Mouse (Mus musculus) ES-E14 (cell line): ENCODE results near the gene Asb5. TPM values are rescaled to one million over a fixed set of nuclear protein-coding genes. Genes with fewer than 3 reads are reported as not detected.

Source experiments
- DNase-seq: peaks from one replicate; pipeline ENCODE4 v3.0.0-alpha.2; 2013; ENCODE audit warnings: low read depth, low spot score
- H3K27ac ChIP-seq: 2 replicates; pipeline ENCODE4 v1.5.1; 2012; ENCODE audit warnings: low read depth, mild to moderate bottlenecking, low read length, moderate library complexity, mixed read lengths; ENCODE audit not compliant: poor library complexity, insufficient read depth, severe bottlenecking
- H3K36me3 ChIP-seq: 2 replicates; pipeline ENCODE4 v1.6.1; 2012; ENCODE audit warnings: mild to moderate bottlenecking, low read length, moderate library complexity, mixed read lengths; ENCODE audit not compliant: control insufficient read depth, poor library complexity, insufficient read depth, severe bottlenecking
- H3K4me1 ChIP-seq, 2 experiments: fragments of 150-350 bp in 1 of 2; sonication (generic) in 1 of 2; 2 replicates each; pipeline ENCODE4 v1.6.1; 2012; ENCODE audit warnings: low read length in 2 of 2, mild to moderate bottlenecking in 1 of 2, mixed read lengths in 1 of 2; ENCODE audit not compliant: control insufficient read depth in 2 of 2, insufficient read depth in 2 of 2, poor library complexity in 1 of 2
- H3K4me3 ChIP-seq, 2 experiments: fragments of 150-350 bp in 1 of 2; sonication (generic) in 1 of 2; 2 replicates each; pipeline ENCODE4 v1.5.1; 2012; ENCODE audit warnings: low read length in 2 of 2, low read depth in 1 of 2, mild to moderate bottlenecking in 1 of 2, mixed read lengths in 1 of 2; ENCODE audit not compliant: insufficient read depth in 1 of 2, poor library complexity in 1 of 2, severe bottlenecking in 1 of 2
- H3K9ac ChIP-seq: 2 replicates; pipeline ENCODE4 v1.6.1; 2012; ENCODE audit warnings: low read depth, mild to moderate bottlenecking, low read length, mixed read lengths; ENCODE audit not compliant: poor library complexity, insufficient read depth, severe bottlenecking
- H3K9me3 ChIP-seq: fragments of 150-350 bp; sonication (generic); 2 replicates; pipeline ENCODE4 v1.6.1; 2012; ENCODE audit warnings: low read depth, mild to moderate bottlenecking, low read length; ENCODE audit not compliant: control insufficient read depth, insufficient read depth
- CHD2 ChIP-seq: IDR thresholded peaks from 2 replicates; pipeline ENCODE4 v1.6.1; 2014; ENCODE audit warnings: mild to moderate bottlenecking, low read depth, low read length, inconsistent platforms
- HCFC1 ChIP-seq: IDR thresholded peaks from 2 replicates; pipeline ENCODE4 v1.6.1; 2012; ENCODE audit warnings: low read length, inconsistent platforms, borderline replicate concordance; ENCODE audit not compliant: insufficient read depth
- MAFK ChIP-seq: IDR thresholded peaks from 2 replicates; pipeline ENCODE4 v1.6.1; 2014; ENCODE audit warnings: mild to moderate bottlenecking, low read depth, low read length, inconsistent platforms; ENCODE audit not compliant: insufficient read depth
- ZC3H11A ChIP-seq: IDR thresholded peaks from 2 replicates; pipeline ENCODE4 v1.6.1; 2012; ENCODE audit warnings: low read depth, mild to moderate bottlenecking, inconsistent platforms, low read length, borderline replicate concordance
- ZNF384 ChIP-seq: IDR thresholded peaks from 2 replicates; pipeline ENCODE4 v1.6.1; 2012; ENCODE audit warnings: low read depth, low read length, inconsistent platforms
- in situ Hi-C, 2 experiments: fragments of 600-800 bp; cut with MboI; formaldehyde crosslinking; loops; one replicate each; pipeline ENCODE4 v1.15.1; 2025; ENCODE audit warnings: low sequenced_read_pairs in 2 of 2, inconsistent platforms in 1 of 2; ENCODE audit not compliant: unreplicated experiment in 2 of 2
- total RNA-seq: library from RNA; depleted of rRNA; stranded (reverse); fragments of 300-350 nt; gene quantifications from 2 replicates; pipeline ENCODE4 v1.2.3, GENCODE M21; 2012; rRNA removed

Gene Asb5
- 0.18 TPM in 1 of 2 replicates, not detected in the other for total RNA-seq

DNA sequence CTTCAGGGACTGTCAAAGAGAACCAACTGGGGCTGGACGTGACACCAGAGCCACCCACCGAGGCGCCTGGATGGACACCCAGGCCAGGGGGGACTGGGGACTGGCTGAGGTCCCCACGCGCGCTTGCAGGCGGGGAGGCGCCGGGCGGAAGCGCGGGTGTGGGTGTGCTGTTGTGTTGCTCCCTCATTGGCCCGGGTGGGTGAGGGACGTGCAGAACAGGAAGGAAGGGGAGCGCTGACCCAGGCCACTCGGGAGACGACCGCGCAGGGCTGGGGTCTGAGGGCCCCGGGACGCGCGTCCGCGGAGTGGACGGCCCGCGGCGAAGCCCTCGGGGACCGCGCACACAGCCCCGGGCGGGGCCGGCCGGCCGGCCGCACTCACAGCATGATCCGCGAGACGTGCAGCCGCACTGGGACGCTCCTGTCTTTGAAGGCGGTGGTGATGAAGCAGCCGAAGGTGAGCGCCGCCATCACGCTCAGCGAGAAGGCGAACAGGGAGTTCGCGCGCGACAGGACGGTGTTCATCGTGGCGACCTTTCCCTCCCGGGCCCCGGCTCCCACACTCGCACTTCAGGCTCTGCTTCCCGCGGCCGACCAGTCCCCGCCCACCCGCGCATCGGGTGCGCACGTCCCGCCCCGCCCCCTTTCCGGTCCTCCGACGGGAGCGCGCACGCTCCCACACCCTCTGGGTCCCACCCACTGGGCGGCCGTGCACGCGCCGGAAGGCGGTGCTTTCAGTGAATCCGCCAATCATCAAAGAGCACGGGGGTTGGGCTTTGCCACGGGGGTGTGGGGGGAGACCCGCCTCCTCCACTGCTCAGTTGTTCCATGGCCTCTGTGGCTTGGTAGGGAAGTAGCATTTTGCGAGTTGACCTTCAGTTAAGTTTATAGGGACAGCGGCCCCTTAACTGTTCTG is at the start of gene Asb5, which contains the start of gene Spcs3:
TSS of gene Asb5 (plus strand) at position 199 of the 915 bp plus-strand sequence.
TSS of gene Spcs3 (minus strand) at position 617 of the 915 bp plus-strand sequence.
- in situ Hi-C loops, result no loop called here
- Histone ChIP-seq H3K27ac (no peak within 1 kb of the TSS), H3K36me3 (peaks cover 4% of the 10 kb centered on the region; the same call in 1 of the 2 replicates), H3K4me3 (peak within 1 kb of the TSS; percentile 83 to 98), H3K4me1 (peaks cover 0 to 6% of the 10 kb centered on the region in 2 experiments; a peak in 2 of 4 replicates), H3K9me3 (no peaks in the 10 kb centered on the region), H3K9ac (peak within 1 kb of the TSS; percentile 93)
- DNase-seq, result peak; percentile 82
- TF ChIP-seq ZC3H11A (no peak), HCFC1 (0 out of 2 replicates have a peak, but pooled peaks have one; percentile 27), MAFK (no peak)

DNA sequence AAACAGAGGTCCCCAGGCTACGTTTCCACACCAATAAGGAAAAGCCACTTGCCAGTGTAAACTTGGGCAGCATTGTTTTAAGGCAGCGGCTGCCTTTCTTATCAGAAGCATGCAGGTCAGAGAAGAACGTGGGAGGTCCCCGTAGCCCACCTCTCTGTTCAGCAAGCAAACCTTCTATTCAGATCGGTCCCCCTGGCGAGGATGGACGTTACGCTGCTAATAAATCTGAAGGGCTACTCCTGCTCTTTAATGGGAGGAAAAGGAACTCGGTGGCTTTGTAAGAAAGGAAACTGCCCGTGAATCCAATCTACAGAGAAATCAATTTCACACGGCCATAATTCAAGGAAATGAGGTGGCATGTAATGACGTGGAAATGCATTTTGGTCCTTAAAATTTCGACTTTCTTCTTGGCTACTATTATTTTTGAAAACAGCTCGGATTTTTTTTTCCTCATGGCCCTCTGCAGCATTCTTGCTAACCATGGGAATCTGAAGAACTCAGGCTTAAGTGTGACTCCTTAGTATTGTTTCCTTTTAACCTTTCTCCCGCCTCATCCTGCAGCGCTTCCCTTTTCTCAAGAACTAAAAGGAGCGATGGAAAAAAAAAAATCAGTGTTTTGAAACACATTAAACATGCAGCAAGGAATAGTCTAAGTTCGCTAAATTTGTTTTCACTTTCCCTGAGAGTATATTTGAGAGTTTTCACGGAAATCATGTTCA is 42.7 kb upstream of the Asb5 start:
- DNase-seq, result no peak
- no peak overlapping the region for H3K27ac ChIP-seq
- H3K36me3 ChIP-seq, result no peaks in the 10 kb centered on the region
- H3K9ac ChIP-seq, result no peak overlapping the region
- no peaks in the 10 kb centered on the region for H3K9me3 ChIP-seq
- no peaks in the 10 kb centered on the region for H3K4me1 ChIP-seq
- in situ Hi-C loops, result loop anchor here in 1 of 2 experiments (25.0 kb wide), 1 partner anchor 624 kb away; no protein-coding TSS in a partner anchor
- no peak overlapping the region for H3K4me3 ChIP-seq
- TF ChIP-seq ZC3H11A, result no peak
- no peak for TF ChIP-seq MAFK
- no peak for TF ChIP-seq CHD2
- no peak for TF ChIP-seq HCFC1
- no peak for TF ChIP-seq ZNF384

DNA sequence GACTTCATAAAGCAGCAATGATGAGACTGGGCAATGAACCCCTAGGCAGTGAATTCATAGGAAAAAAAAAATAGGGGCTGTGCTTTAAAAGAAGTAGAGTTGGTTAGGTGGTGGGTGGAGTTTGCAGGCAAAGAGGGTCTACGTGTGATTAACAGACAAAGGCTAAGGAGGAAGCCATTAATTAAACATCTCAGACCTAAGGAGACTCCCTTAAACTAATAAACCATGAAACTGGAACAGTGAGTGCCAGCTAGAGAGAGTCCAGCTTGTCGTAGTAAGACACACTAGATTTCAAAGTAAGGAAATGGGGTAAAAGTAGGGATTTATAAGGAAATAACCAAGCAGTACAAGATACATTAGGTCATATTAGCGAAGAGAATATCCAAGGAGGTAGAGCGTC is 40.9 kb upstream of the Asb5 start:
- Histone ChIP-seq H3K36me3 (no peaks in the 10 kb centered on the region), H3K4me3 (no peak overlapping the region), H3K27ac (no peak overlapping the region), H3K9ac (no peak overlapping the region), H3K9me3 (no peaks in the 10 kb centered on the region), H3K4me1 (no peaks in the 10 kb centered on the region)
- DNase-seq, result no peak
- no peak for TF ChIP-seq ZNF384
- TF ChIP-seq HCFC1, result no peak
- TF ChIP-seq MAFK, result no peak
- no peak for TF ChIP-seq CHD2
- TF ChIP-seq ZC3H11A, result no peak
- in situ Hi-C loops, result loop anchor here in 1 of 2 experiments (25.0 kb wide), 1 partner anchor 626 kb away; no protein-coding TSS in a partner anchor

DNA sequence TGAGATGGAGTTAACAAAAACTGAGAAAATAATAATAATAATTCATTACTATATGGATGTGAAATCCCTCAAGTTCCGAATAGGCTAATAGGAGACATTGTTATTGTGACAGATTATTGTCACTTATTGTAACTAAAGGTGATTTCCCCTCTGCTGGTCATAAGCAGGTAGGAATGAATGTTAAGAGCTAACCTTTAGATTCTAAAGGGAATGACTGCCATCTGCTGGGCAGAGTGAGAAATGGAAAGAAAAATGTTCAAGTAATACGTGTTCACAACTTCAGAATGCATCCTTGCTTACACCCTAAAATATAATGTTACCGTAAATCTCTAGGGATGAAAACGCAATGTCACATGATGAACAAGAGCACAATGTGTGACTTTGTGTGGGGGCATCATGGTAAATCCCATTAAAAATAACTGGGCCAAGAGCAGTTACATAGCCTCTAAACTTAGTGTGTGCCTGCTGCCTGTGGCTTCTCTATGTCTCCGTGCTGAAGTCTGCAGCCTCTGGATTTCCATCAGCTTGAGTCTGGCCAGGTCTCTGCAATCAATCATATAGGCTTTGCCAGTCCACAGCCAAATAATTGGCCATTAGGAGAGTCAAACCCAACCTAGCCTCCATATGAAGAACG is 38.2 kb upstream of the Asb5 start:
- H3K4me3 ChIP-seq, result no peak overlapping the region
- no peaks in the 10 kb centered on the region for H3K4me1 ChIP-seq
- no peak overlapping the region for H3K9ac ChIP-seq
- TF ChIP-seq ZC3H11A (peak; percentile 58; the same call in 1 of the 2 replicates), ZNF384 (no peak)
- H3K36me3 ChIP-seq, result no peaks in the 10 kb centered on the region
- in situ Hi-C loops, result loop anchor here in 1 of 2 experiments (25.0 kb wide), 1 partner anchor 629 kb away; no protein-coding TSS in a partner anchor
- H3K27ac ChIP-seq, result no peak overlapping the region
- H3K9me3 ChIP-seq, result no peaks in the 10 kb centered on the region
- DNase-seq, result peak; percentile 53
